Mouse (Mus musculus) lung, embryonic 15.5 days (tissue): ENCODE measurements at regions not wholly inside any gene's neighbourhood (a gene's known extent, or its start where the extent isn't known, plus 50 kb on each side); places are given as distances from the start of the nearest gene placed in this dataset.

Experiments used
- ATAC-seq: fragments of 200-750 bp; cut with Nextera tagmentation; 2 replicates; pipeline ENCODE4 v1.8.0; 2017; ENCODE audit warnings: moderate number of reproducible peaks, borderline replicate concordance; ENCODE audit not compliant: low FRiP score, low TSS enrichment; ENCODE audit errors: extremely low read depth
- H3K27ac ChIP-seq: fragments of 300-500 bp; sonication (generic); 2 replicates; pipeline ENCODE4 v1.5.1; 2015; ENCODE audit warnings: moderate library complexity, mild to moderate bottlenecking, inconsistent platforms
- H3K27me3 ChIP-seq: fragments of 300-500 bp; sonication (generic); 2 replicates; pipeline ENCODE4 v1.6.1; 2015; ENCODE audit warnings: inconsistent platforms
- H3K36me3 ChIP-seq: fragments of 300-500 bp; sonication (generic); 2 replicates; pipeline ENCODE4 v1.6.1; 2015; ENCODE audit warnings: inconsistent platforms
- H3K4me1 ChIP-seq: fragments of 300-500 bp; sonication (generic); 2 replicates; pipeline ENCODE4 v1.6.1; 2015; ENCODE audit warnings: inconsistent platforms
- H3K4me2 ChIP-seq: fragments of 300-500 bp; sonication (generic); 2 replicates; pipeline ENCODE4 v1.6.1; 2015; ENCODE audit warnings: inconsistent platforms, mild to moderate bottlenecking, moderate library complexity
- H3K4me3 ChIP-seq: fragments of 300-500 bp; sonication (generic); 2 replicates; pipeline ENCODE4 v1.5.1; 2015; ENCODE audit warnings: mild to moderate bottlenecking, inconsistent platforms
- H3K9ac ChIP-seq: fragments of 300-500 bp; sonication (generic); 2 replicates; pipeline ENCODE4 v1.6.1; 2015; ENCODE audit warnings: inconsistent platforms
- H3K9me3 ChIP-seq: fragments of 300-500 bp; sonication (generic); 2 replicates; pipeline ENCODE4 v1.6.1; 2016; ENCODE audit warnings: inconsistent platforms
- WGBS: fragments of 180-500 bp; shearing (Covaris S2); methylation state at CpG from one replicate; pipeline ENCODE4 v1.1.7; 2015; 5-methylcytosine and 5-hydroxymethylcytosine counted together

GRCm38 (mm10) chr13:60337383-60337782, 160.2 kb upstream of the Gas1 start:
- no peak overlapping the region for H3K4me3 ChIP-seq
- ATAC-seq, result no peak
- WGBS, result 30% methylated on average over 2 of the region's 2 CpGs

GRCm38 (mm10) chr13:60338107-60338506, 160.9 kb upstream of the Gas1 start:
- Histone ChIP-seq H3K9me3 (no peaks in the 10 kb centered on the region), H3K4me2 (no peak overlapping the region), H3K9ac (no peak overlapping the region), H3K27ac (no peak overlapping the region), H3K4me3 (no peak overlapping the region), H3K27me3 (no peaks in the 10 kb centered on the region), H3K36me3 (no peaks in the 10 kb centered on the region), H3K4me1 (peaks cover 5% of the 10 kb centered on the region)
- WGBS, result 76% methylated on average over 8 of the region's 8 CpGs
- no peak for ATAC-seq

More at GRCm38 (mm10) chr13:60337383-60337782, 160.2 kb upstream of the Gas1 start:
- Histone ChIP-seq H3K27me3 (no peaks in the 10 kb centered on the region), H3K36me3 (no peaks in the 10 kb centered on the region), H3K9ac (no peak overlapping the region), H3K9me3 (no peaks in the 10 kb centered on the region), H3K27ac (no peak overlapping the region), H3K4me1 (peaks cover 5% of the 10 kb centered on the region), H3K4me2 (no peak overlapping the region)

- Histone ChIP-seq H3K4me1 (peaks cover 8% of the 10 kb centered on the region), H3K36me3 (no peaks in the 10 kb centered on the region), H3K4me3 (no peak overlapping the region), H3K27me3 (no peaks in the 10 kb centered on the region), H3K4me2 (no peak overlapping the region), H3K9me3 (no peaks in the 10 kb centered on the region), H3K27ac (no peak overlapping the region), H3K9ac (no peak overlapping the region)
- no peak for ATAC-seq
- 79% methylated on average over 2 of the region's 2 CpGs for WGBS
These were observed 162.9 kb upstream of the Gas1 start for GRCm38 (mm10) chr13:60340068-60340467.

GRCm38 (mm10) chr13:60347881-60348280, 170.7 kb upstream of the Gas1 start:
- WGBS, result 7% methylated on average over 7 of the region's 7 CpGs
- H3K4me3 ChIP-seq, result no peak overlapping the region
- H3K27me3 ChIP-seq, result no peaks in the 10 kb centered on the region
- no peak for ATAC-seq
- peaks cover 18% of the 10 kb centered on the region for H3K4me1 ChIP-seq
- no peaks in the 10 kb centered on the region for H3K9me3 ChIP-seq
- 0 out of 2 replicates have a peak overlapping the region, but pooled peaks have one; percentile 16 for H3K27ac ChIP-seq
- no peak overlapping the region for H3K4me2 ChIP-seq
- H3K9ac ChIP-seq, result no peak overlapping the region
- no peaks in the 10 kb centered on the region for H3K36me3 ChIP-seq

GRCm38 (mm10) chr13:60348438-60348837, 171.3 kb upstream of the Gas1 start:
- WGBS, result 46% methylated on average over 2 of the region's 2 CpGs
- no peak overlapping the region for H3K27ac ChIP-seq
- no peak for ATAC-seq

GRCm38 (mm10) chr13:60355707-60356490, 178.7 kb upstream of the Gas1 start:
- H3K27me3 ChIP-seq, result no peaks in the 10 kb centered on the region
- H3K4me3 ChIP-seq, result no peak overlapping the region
- H3K4me1 ChIP-seq, result peaks cover 19% of the 10 kb centered on the region
- no peaks in the 10 kb centered on the region for H3K36me3 ChIP-seq
- H3K4me2 ChIP-seq, result no peak overlapping the region
- 24% methylated on average over 6 of the region's 6 CpGs for WGBS
- H3K9me3 ChIP-seq, result no peaks in the 10 kb centered on the region
- no peak overlapping the region for H3K9ac ChIP-seq
- H3K27ac ChIP-seq, result peak overlapping the region; percentile 54
- ATAC-seq, result peak; percentile 40; the same call in 1 of the 2 replicates

More at GRCm38 (mm10) chr13:60348438-60348837, 171.3 kb upstream of the Gas1 start:
- Histone ChIP-seq H3K9me3 (no peaks in the 10 kb centered on the region), H3K4me2 (no peak overlapping the region), H3K36me3 (no peaks in the 10 kb centered on the region), H3K4me3 (no peak overlapping the region), H3K27me3 (no peaks in the 10 kb centered on the region), H3K9ac (no peak overlapping the region), H3K4me1 (peaks cover 16% of the 10 kb centered on the region)

GRCm38 (mm10) chr13:60358408-60359060, 181.4 kb upstream of the Gas1 start:
- Histone ChIP-seq H3K9ac (no peak overlapping the region), H3K4me1 (peaks cover 19% of the 10 kb centered on the region), H3K27me3 (no peaks in the 10 kb centered on the region), H3K36me3 (no peaks in the 10 kb centered on the region), H3K4me2 (no peak overlapping the region), H3K27ac (0 out of 2 replicates have a peak overlapping the region, but pooled peaks have one; percentile 30), H3K4me3 (no peak overlapping the region), H3K9me3 (no peaks in the 10 kb centered on the region)
- ATAC-seq, result peak; percentile 79
- 46% methylated on average over 7 of the region's 7 CpGs for WGBS

GRCm38 (mm10) chr13:60364778-60365672, 187.9 kb upstream of the Gas1 start:
- Histone ChIP-seq H3K9me3 (no peaks in the 10 kb centered on the region), H3K27me3 (no peaks in the 10 kb centered on the region), H3K27ac (0 out of 2 replicates have a peak overlapping the region, but pooled peaks have one; percentile 1), H3K4me2 (peak overlapping the region; percentile 1; the same call in 1 of the 2 replicates), H3K4me1 (peaks cover 11% of the 10 kb centered on the region; the same call in 1 of the 2 replicates), H3K4me3 (no peak overlapping the region), H3K9ac (no peak overlapping the region), H3K36me3 (no peaks in the 10 kb centered on the region)
- WGBS, result 30% methylated on average over 13 of the region's 13 CpGs
- ATAC-seq, result peak; percentile 84

GRCm38 (mm10) chr13:60369216-60369615, 192.1 kb upstream of the Gas1 start:
- Histone ChIP-seq H3K9ac (no peak overlapping the region), H3K9me3 (no peaks in the 10 kb centered on the region), H3K27ac (no peak overlapping the region), H3K4me1 (peaks cover 11% of the 10 kb centered on the region; the same call in 1 of the 2 replicates), H3K4me3 (no peak overlapping the region), H3K4me2 (no peak overlapping the region), H3K36me3 (no peaks in the 10 kb centered on the region), H3K27me3 (no peaks in the 10 kb centered on the region)
- 48% methylated on average over 4 of the region's 4 CpGs for WGBS
- no peak for ATAC-seq

- no peak overlapping the region for H3K4me2 ChIP-seq
- no peak overlapping the region for H3K4me3 ChIP-seq
- no peaks in the 10 kb centered on the region for H3K27me3 ChIP-seq
- WGBS, result 75% methylated on average over 2 of the region's 2 CpGs
- ATAC-seq, result no peak
- H3K36me3 ChIP-seq, result no peaks in the 10 kb centered on the region
- H3K9me3 ChIP-seq, result no peaks in the 10 kb centered on the region
- H3K27ac ChIP-seq, result no peak overlapping the region
- peaks cover 5% of the 10 kb centered on the region for H3K4me1 ChIP-seq
- no peak overlapping the region for H3K9ac ChIP-seq
These were observed 194.5 kb upstream of the Gas1 start for GRCm38 (mm10) chr13:60371656-60372055.

- Histone ChIP-seq H3K36me3 (no peaks in the 10 kb centered on the region), H3K27ac (no peak overlapping the region), H3K9ac (no peak overlapping the region), H3K4me2 (no peak overlapping the region), H3K27me3 (no peaks in the 10 kb centered on the region), H3K4me1 (peaks cover 5% of the 10 kb centered on the region; the same call in 1 of the 2 replicates), H3K4me3 (no peak overlapping the region), H3K9me3 (no peaks in the 10 kb centered on the region)
- 47% methylated on average over 2 of the region's 2 CpGs for WGBS
- peak; percentile 55; the same call in 1 of the 2 replicates for ATAC-seq
These were observed 199.5 kb upstream of the Gas1 start for GRCm38 (mm10) chr13:60376705-60377104.
